Mouse (Mus musculus): ENCODE results near the gene Meis2. TPM values are rescaled to one million over a fixed set of nuclear protein-coding genes. Genes with fewer than 3 reads are reported as not detected.
A peak's percentile ranks its signal among the peaks of the same experiment; 100 is the strongest.

Gene Meis2
- total and polyA plus RNA-seq, 2 experiments from 2014 or later = 106 to 204 TPM

GRCm38 (mm10) chr2:115887631-115888030, 178.0 kb downstream of the Meis2 start:
- Histone ChIP-seq H3K4me3 (ENCODE audit: low read depth, low read length) (no peak overlapping the region), H3K4me1 (ENCODE audit: insufficient read depth) (no peaks in the 10 kb centered on the region), H3K36me3 (ENCODE audit: insufficient read depth) (no peaks in the 10 kb centered on the region), H3K4me2 (ENCODE audit: low read depth) (no peak overlapping the region), H3K27me3 (ENCODE audit: insufficient read depth, low read length) (no peaks in the 10 kb centered on the region), H3K27ac (ENCODE audit: low read depth, low read length) (no peak overlapping the region), H3K9me3 (ENCODE audit: low read length) (no peaks in the 10 kb centered on the region), H3K9ac (no peak overlapping the region)
- DNase-seq (no peak), ATAC-seq (no peak)
- TF ChIP-seq CTCF (IDR thresholded peaks at IDR 0.05; ENCODE audit: low read depth) = no peak
- WGBS = 83% methylated on average over 1 of the region's 1 CpGs

GRCm38 (mm10) chr2:115884184-115884583, 181.5 kb downstream of the Meis2 start:
- peak overlapping the region; percentile 35; the same call in 1 of the 2 replicates for H3K27ac ChIP-seq (ENCODE audit: low read depth, low read length)
- peak; percentile 54 for ATAC-seq
- no peaks in the 10 kb centered on the region for H3K4me1 ChIP-seq (ENCODE audit: insufficient read depth)
- no peak overlapping the region for H3K9ac ChIP-seq
- no peaks in the 10 kb centered on the region for H3K36me3 ChIP-seq (ENCODE audit: insufficient read depth)
- DNase-seq = peak; percentile 61
- no peak for TF ChIP-seq CTCF (IDR thresholded peaks at IDR 0.05; ENCODE audit: low read depth)
- WGBS = 14% methylated on average over 9 of the region's 9 CpGs
- H3K9me3 ChIP-seq (ENCODE audit: low read length) = no peaks in the 10 kb centered on the region
- H3K27me3 ChIP-seq (ENCODE audit: insufficient read depth, low read length) = no peaks in the 10 kb centered on the region
- H3K4me3 ChIP-seq (ENCODE audit: low read depth, low read length) = no peak overlapping the region
- H3K4me2 ChIP-seq (ENCODE audit: low read depth) = no peak overlapping the region

GRCm38 (mm10) chr2:115883520-115883919, 182.1 kb downstream of the Meis2 start:
- Histone ChIP-seq H3K36me3 (ENCODE audit: insufficient read depth) (no peaks in the 10 kb centered on the region), H3K27ac (ENCODE audit: low read depth, low read length) (no peak overlapping the region), H3K9me3 (ENCODE audit: low read length) (no peaks in the 10 kb centered on the region), H3K4me3 (ENCODE audit: low read depth, low read length) (no peak overlapping the region), H3K4me1 (ENCODE audit: insufficient read depth) (no peaks in the 10 kb centered on the region), H3K9ac (no peak overlapping the region), H3K4me2 (ENCODE audit: low read depth) (no peak overlapping the region), H3K27me3 (ENCODE audit: insufficient read depth, low read length) (no peaks in the 10 kb centered on the region)
- no peak for TF ChIP-seq CTCF (IDR thresholded peaks at IDR 0.05; ENCODE audit: low read depth)
- DNase-seq (no peak), ATAC-seq (peak; percentile 46; the same call in 1 of the 2 replicates)
- 58% methylated on average over 10 of the region's 10 CpGs for WGBS

- ATAC-seq (no peak), DNase-seq (no peak)
- no peaks in the 10 kb centered on the region for H3K9me3 ChIP-seq (ENCODE audit: low read length)
- WGBS = 62% methylated on average over 8 of the region's 8 CpGs
- TF ChIP-seq CTCF (IDR thresholded peaks at IDR 0.05; ENCODE audit: low read depth) = no peak
- H3K27ac ChIP-seq (ENCODE audit: low read depth, low read length) = no peak overlapping the region
- H3K36me3 ChIP-seq (ENCODE audit: insufficient read depth) = no peaks in the 10 kb centered on the region
- no peak overlapping the region for H3K4me3 ChIP-seq (ENCODE audit: low read depth, low read length)
- H3K4me1 ChIP-seq (ENCODE audit: insufficient read depth) = no peaks in the 10 kb centered on the region
- no peak overlapping the region for H3K9ac ChIP-seq
- H3K4me2 ChIP-seq (ENCODE audit: low read depth) = no peak overlapping the region
- no peaks in the 10 kb centered on the region for H3K27me3 ChIP-seq (ENCODE audit: insufficient read depth, low read length)
Observed at GRCm38 (mm10) chr2:115875802-115876531, 189.7 kb downstream of the Meis2 start.

GRCm38 (mm10) chr2:115872851-115873250, 192.8 kb downstream of the Meis2 start:
- Histone ChIP-seq H3K4me2 (ENCODE audit: low read depth) (no peak overlapping the region), H3K9me3 (ENCODE audit: low read length) (no peaks in the 10 kb centered on the region), H3K27ac (ENCODE audit: low read depth, low read length) (no peak overlapping the region), H3K4me3 (ENCODE audit: low read depth, low read length) (no peak overlapping the region), H3K36me3 (ENCODE audit: insufficient read depth) (no peaks in the 10 kb centered on the region), H3K4me1 (ENCODE audit: insufficient read depth) (no peaks in the 10 kb centered on the region), H3K27me3 (ENCODE audit: insufficient read depth, low read length) (no peaks in the 10 kb centered on the region), H3K9ac (no peak overlapping the region)
- DNase-seq = no peak
- TF ChIP-seq CTCF (IDR thresholded peaks at IDR 0.05; ENCODE audit: low read depth) = no peak
- 22% methylated on average over 2 of the region's 2 CpGs for WGBS
- no peak for ATAC-seq

- WGBS = 49% methylated on average over 2 of the region's 2 CpGs
Observed at GRCm38 (mm10) chr2:115869966-115870365, 195.7 kb downstream of the Meis2 start.

DNA sequence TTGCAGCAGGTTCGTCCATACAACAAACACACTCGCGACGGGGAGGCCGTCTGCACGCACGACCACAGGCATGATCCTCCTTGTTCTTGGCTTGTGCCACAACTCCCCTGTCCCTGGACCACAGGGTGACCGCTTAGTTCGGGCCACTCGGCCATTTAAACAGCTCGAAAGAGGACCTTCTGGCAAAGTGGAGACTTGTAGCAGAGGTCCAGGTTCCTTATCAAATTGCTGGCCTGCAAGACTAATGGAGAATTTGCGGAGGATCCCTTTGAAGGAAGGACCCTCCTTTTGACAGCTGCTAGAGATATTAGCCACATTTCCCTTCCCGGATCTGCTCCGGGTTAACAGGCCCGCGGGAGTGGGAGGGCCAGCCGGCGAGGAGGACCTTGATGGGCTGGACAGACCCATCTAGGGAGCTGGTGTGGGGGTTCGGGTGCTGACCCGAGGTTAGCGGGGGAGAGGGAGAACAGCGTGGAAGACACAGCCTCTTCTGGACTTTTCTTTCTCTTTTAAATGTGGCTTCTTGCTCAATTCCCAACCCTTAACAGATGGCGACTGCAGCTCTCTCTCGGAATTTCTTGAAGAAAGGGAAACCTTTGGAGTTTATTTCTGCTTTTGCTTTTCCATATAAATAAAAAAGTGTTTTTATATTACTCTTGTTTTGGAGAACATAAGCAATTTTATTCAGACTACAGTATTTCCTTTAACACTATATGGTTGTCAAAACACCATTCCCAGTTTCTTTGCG, 204.9 kb downstream of the Meis2 start:
- DNase-seq (peak; percentile 70), ATAC-seq (no peak)
- Histone ChIP-seq H3K4me2 (ENCODE audit: low read depth) (peak overlapping the region; percentile 48), H3K4me1 (ENCODE audit: insufficient read depth) (peaks cover 18% of the 10 kb centered on the region; the same call in 1 of the 2 replicates), H3K4me3 (ENCODE audit: low read depth, low read length) (peak overlapping the region; percentile 18; the same call in 1 of the 2 replicates), H3K9ac (peak overlapping the region; percentile 29), H3K27ac (ENCODE audit: low read depth, low read length) (peak overlapping the region; percentile 88), H3K27me3 (ENCODE audit: insufficient read depth, low read length) (peaks cover 6% of the 10 kb centered on the region; the same call in 1 of the 2 replicates), H3K36me3 (ENCODE audit: insufficient read depth) (no peaks in the 10 kb centered on the region; the same call in 1 of the 2 replicates), H3K9me3 (ENCODE audit: low read length) (no peaks in the 10 kb centered on the region)
- no peak for TF ChIP-seq CTCF (IDR thresholded peaks at IDR 0.05; ENCODE audit: low read depth)
- WGBS = 7% methylated on average over 25 of the region's 25 CpGs

More at GRCm38 (mm10) chr2:115869966-115870365, 195.7 kb downstream of the Meis2 start:
- no peak overlapping the region for H3K27ac ChIP-seq (ENCODE audit: low read depth, low read length)
- H3K9ac ChIP-seq = no peak overlapping the region
- no peaks in the 10 kb centered on the region for H3K9me3 ChIP-seq (ENCODE audit: low read length)
- no peaks in the 10 kb centered on the region for H3K36me3 ChIP-seq (ENCODE audit: insufficient read depth)
- H3K4me2 ChIP-seq (ENCODE audit: low read depth) = no peak overlapping the region
- DNase-seq = no peak
- ATAC-seq = no peak
- no peaks in the 10 kb centered on the region for H3K27me3 ChIP-seq (ENCODE audit: insufficient read depth, low read length)
- H3K4me3 ChIP-seq (ENCODE audit: low read depth, low read length) = no peak overlapping the region
- H3K4me1 ChIP-seq (ENCODE audit: insufficient read depth) = no peaks in the 10 kb centered on the region
- TF ChIP-seq CTCF (IDR thresholded peaks at IDR 0.05; ENCODE audit: low read depth) = no peak

All from forebrain, postnatal 0 days (tissue).